In the genomic region with DNA sequence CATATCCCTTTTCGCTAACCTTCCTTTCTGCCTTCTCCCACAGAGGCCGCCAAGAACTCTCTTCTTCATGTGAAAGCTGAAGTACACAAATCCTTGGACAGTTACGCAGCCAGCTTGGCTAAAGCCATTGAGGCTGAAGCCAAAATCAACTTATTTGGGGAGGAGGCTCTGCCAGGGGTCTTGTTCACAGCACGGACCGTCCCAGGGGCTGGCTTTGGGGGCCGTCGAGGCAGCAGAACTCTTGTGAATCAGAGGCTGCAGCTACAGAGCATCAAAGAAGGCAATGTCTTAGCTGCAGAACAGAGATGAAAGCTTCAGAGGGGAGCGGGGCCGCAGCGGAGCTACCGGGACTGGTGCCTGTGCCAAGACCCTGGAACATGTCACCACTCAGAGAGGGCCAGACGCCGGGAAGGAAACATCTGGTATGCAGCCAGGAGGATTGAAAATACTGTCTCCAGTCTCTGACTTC, we compare ENCODE assay signal across 10 mouse cellular contexts. TPM values are rescaled to one million over a fixed set of nuclear protein-coding genes. Genes with fewer than 3 reads are reported as not detected.
A peak's percentile ranks its signal among the peaks of the same experiment; 100 is the strongest.
DNase-seq lines count a peak whose midpoint lies in the region; ATAC-seq and TF ChIP-seq lines count a peak whose summit lies in the region.
"Had no signal": no experiment of that assay in that cellular context is flagged by ENCODE, and none has a peak within 500 bp of the region (broad histone marks: within the 10 kb centered on the region; RNA-seq: fewer than 3 reads in every experiment).

No protein-coding gene starts in this region.

- H3K4me2 ChIP-seq in kidney, embryonic 16.5 days (replicated peaks; ENCODE audit: low read depth, low read length): no peak overlapping the region
- no peak overlapping the region for H3K4me2 ChIP-seq in embryonic facial prominence, embryonic 15.5 days (replicated peaks)
- no peak overlapping the region for H3K4me2 ChIP-seq in lung, postnatal 0 days (replicated peaks; ENCODE audit: low read depth, low read length)

- H3K4me1 ChIP-seq in kidney, embryonic 16.5 days (ENCODE audit: insufficient read depth, low read length): peaks cover 6% of the 10 kb centered on the region; the same call in 1 of the 2 replicates
- peaks cover 14% of the 10 kb centered on the region for H3K4me1 ChIP-seq in embryonic facial prominence, embryonic 15.5 days
- no peaks in the 10 kb centered on the region for H3K4me1 ChIP-seq in lung, postnatal 0 days (ENCODE audit: insufficient read depth, low read depth, low read length)

- ATAC-seq in kidney, embryonic 16.5 days (ENCODE audit: low FRiP score, low TSS enrichment): 0 out of 2 replicates have a peak, but pooled peaks have one; percentile 18
- peak; percentile 68 for ATAC-seq in embryonic facial prominence, embryonic 15.5 days (ENCODE audit: insufficient number of reproducible peaks, low FRiP score, low TSS enrichment, low read depth)
- peak; percentile 60 for ATAC-seq in lung, postnatal 0 days
- no peak for ATAC-seq in monocyte, adult 5-6 weeks (replicated peaks; ENCODE audit: insufficient number of reproducible peaks, low FRiP score, low TSS enrichment, poor library complexity, severe bottlenecking)

- peaks cover 16% of the 10 kb centered on the region; the same call in 1 of the 2 replicates for H3K36me3 ChIP-seq in kidney, embryonic 16.5 days (ENCODE audit: insufficient read depth, low read length)
- H3K36me3 ChIP-seq in embryonic facial prominence, embryonic 15.5 days: peaks cover 23% of the 10 kb centered on the region
- no peaks in the 10 kb centered on the region for H3K36me3 ChIP-seq in lung, postnatal 0 days (ENCODE audit: insufficient read depth, low read length)

- H3K27me3 ChIP-seq in kidney, embryonic 16.5 days (ENCODE audit: insufficient read depth, low read length): no peaks in the 10 kb centered on the region
- no peaks in the 10 kb centered on the region for H3K27me3 ChIP-seq in embryonic facial prominence, embryonic 15.5 days
- H3K27me3 ChIP-seq in lung, postnatal 0 days (replicated peaks; ENCODE audit: insufficient read depth, low read length): no peaks in the 10 kb centered on the region

- no peak overlapping the region for H3K27ac ChIP-seq in kidney, embryonic 16.5 days (ENCODE audit: low read length)
- peak overlapping the region; percentile 23; the same call in 1 of the 2 replicates for H3K27ac ChIP-seq in embryonic facial prominence, embryonic 15.5 days (replicated peaks)
- peak overlapping the region; percentile 6; the same call in 1 of the 2 replicates for H3K27ac ChIP-seq in lung, postnatal 0 days (ENCODE audit: low read length)
- H3K27ac ChIP-seq: left cerebral cortex, adult 2 months had no signal

- TF ChIP-seq EP300 in lung, postnatal 0 days (IDR thresholded peaks at IDR 0.05): no peak

- H3K9ac ChIP-seq in kidney, embryonic 16.5 days (replicated peaks; ENCODE audit: low read length): no peak overlapping the region
- no peak overlapping the region for H3K9ac ChIP-seq in embryonic facial prominence, embryonic 15.5 days
- H3K9ac ChIP-seq in lung, postnatal 0 days (replicated peaks; ENCODE audit: low read depth): no peak overlapping the region

- H3K9me3 ChIP-seq in kidney, embryonic 16.5 days (ENCODE audit: low read length): no peaks in the 10 kb centered on the region
- H3K9me3 ChIP-seq in embryonic facial prominence, embryonic 15.5 days (replicated peaks): no peaks in the 10 kb centered on the region
- H3K9me3 ChIP-seq in lung, postnatal 0 days (ENCODE audit: low read length): no peaks in the 10 kb centered on the region

- no peak for DNase-seq in kidney, adult 8-10 months
- DNase-seq in heart, adult 8-10 months (ENCODE audit: low spot score): peak; percentile 55
- DNase-seq in lung, postnatal 0 days (ENCODE audit: low spot score): peak; percentile 34
- no peak for DNase-seq in T-cell, adult 2 months (ENCODE audit: low spot score)
- DNase-seq in right cerebral cortex, postnatal 25 days: no peak
- DNase-seq: adrenal gland, postnatal 25 days had no signal

- 78% methylated on average over 13 of the region's 13 CpGs for WGBS in kidney, embryonic 16.5 days
- WGBS in embryonic facial prominence, embryonic 15.5 days: 64% methylated on average over 13 of the region's 13 CpGs
- 61% methylated on average over 13 of the region's 13 CpGs for WGBS in lung, postnatal 0 days

- no peak overlapping the region for H3K4me3 ChIP-seq in kidney, embryonic 16.5 days (ENCODE audit: low read length)
- H3K4me3 ChIP-seq in embryonic facial prominence, embryonic 15.5 days (replicated peaks): no peak overlapping the region
- no peak overlapping the region for H3K4me3 ChIP-seq in lung, postnatal 0 days (ENCODE audit: low read depth, low read length)
- H3K4me3 ChIP-seq: left cerebral cortex, adult 2 months had no signal

- no peak for TF ChIP-seq CTCF in lung, postnatal 0 days (IDR thresholded peaks at IDR 0.05)

RNA-seq across cellular contexts. Expression of gene Gpr161, which starts 25.8 kb away (rescaled TPM):
- polyA plus RNA-seq in kidney, embryonic 16.5 days (2015; fragmentation: Nextera tagmentation; extraction: Ambion mirVana): 1.3 TPM in 2 replicates
- 0.99 and 1.5 TPM in 2 replicates for polyA plus RNA-seq in embryonic facial prominence, embryonic 15.5 days (2015; fragmentation: Nextera tagmentation; extraction: Ambion mirVana)
- total RNA-seq in heart, adult 8-10 months (2022): 1 to 10 TPM; 1.0 to 1.8 (median 1.2) TPM
- 0.51 and 0.56 TPM in 2 replicates for polyA plus RNA-seq in lung, postnatal 0 days (2015; fragmentation: Nextera tagmentation; extraction: Ambion mirVana)
- not detected in 3 replicates for total RNA-seq in monocyte, adult 5-6 weeks (2017)

Comparison
In these comparisons a context has a peak if more than half of its experiments do, and no peak if none do; other contexts are left out.
1. DNase-seq: peak in heart, adult 8-10 months (single experiment) and lung, postnatal 0 days (single experiment); none in kidney, adult 8-10 months (0 of 2), T-cell, adult 2 months (single experiment) and right cerebral cortex, postnatal 25 days (single experiment).